Mouse (Mus musculus): ENCODE results near the gene Tcaf2.

DNA sequence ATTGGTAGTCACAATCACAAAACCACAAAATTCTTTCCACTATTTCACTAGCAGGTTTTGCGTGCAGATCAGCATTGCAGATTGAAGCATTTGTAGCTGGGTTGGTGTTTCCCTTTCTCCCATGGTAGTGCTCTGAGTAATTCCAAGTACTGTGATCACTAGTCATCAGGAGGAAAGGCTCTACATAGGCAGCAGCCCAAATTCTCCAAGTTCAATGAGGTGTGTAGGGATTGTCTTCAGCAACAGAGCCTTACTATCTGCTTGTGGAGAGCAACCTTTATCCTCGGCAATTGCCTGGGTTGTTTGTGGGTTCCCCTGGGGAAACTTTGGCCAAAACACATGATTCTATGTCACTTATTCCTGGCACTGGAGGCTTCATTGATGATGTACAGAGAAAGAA is 28.1 kb downstream of the Tcaf2 start:
- no peak for TF ChIP-seq POLR2A (IDR thresholded peaks at IDR 0.05; ENCODE audit: low read depth, low read length)
- TF ChIP-seq CTCF (conservative IDR thresholded peaks at IDR 0.05; ENCODE audit: insufficient read depth, insufficient read length, low read depth, low read length) = no peak

All from kidney, adult 2 months (tissue).